Mouse (Mus musculus) heart, postnatal 14 days (tissue): ENCODE measurements around the gene Lck. TPM values are rescaled to one million over a fixed set of nuclear protein-coding genes. Genes with fewer than 3 reads are reported as not detected.

ENCODE experiments used
- DNase-seq, 2 experiments: peaks; one replicate each; pipeline ENCODE4 v3.0.0; 2021 to 2022
- intact Hi-C: fragments of 180-260 bp; cut with DNase I; formaldehyde crosslinking; loops from one replicate; pipeline ENCODE4 v1.15.1; 2025
- long read RNA-seq, 2 experiments: library from polyadenylated mRNA; stranded (forward); transcript quantifications; one replicate each; pipeline ENCODE4 v2.0.0; 2021
- total RNA-seq, 2 experiments: library from RNA; stranded (reverse); gene quantifications; 2 replicates each; pipeline ENCODE4 v1.2.3; 2021

Lck gene
- 10 to 100 TPM in 1 of 2 experiments, 1 to 10 TPM in 1; 1.4 to 20.4 TPM for total RNA-seq
- long read RNA-seq, experiment 1, transcript Lck-201 (12 exons, 2,185 nt): major isoform, 32 of 44 reads
- long read RNA-seq, experiment 1, partial matches to known transcripts: 2 of 44 reads
- long read RNA-seq, experiment 1, other reads (novel, unspliced or antisense): 3 of 44 reads
- long read RNA-seq, experiment 2, partial matches to known transcripts: 0 of 1 reads
- long read RNA-seq, experiment 2, other reads (novel, unspliced or antisense): 0 of 1 reads

GRCm38 (mm10) chr4:129573430-129573829 lies at the start of gene Lck:
TSS of gene Lck (minus strand) at chr4:129573641.
- intact Hi-C loops: no loop called here
- no peak for DNase-seq

- DNase-seq: no peak
- intact Hi-C loops: no loop called here
Measured at GRCm38 (mm10) chr4:129622803-129623535, 49.5 kb upstream of the Lck start.

- no peak for DNase-seq
- intact Hi-C loops: no loop called here
Measured at GRCm38 (mm10) chr4:129622120-129622802, 48.8 kb upstream of the Lck start.

- DNase-seq: peak in 1 of 2 experiments; percentile 44
- intact Hi-C loops: no loop called here
Measured at GRCm38 (mm10) chr4:129621283-129621841, 47.9 kb upstream of the Lck start.

- DNase-seq: no peak
- intact Hi-C loops: no loop called here
Measured at GRCm38 (mm10) chr4:129620419-129621282, 47.2 kb upstream of the Lck start.

GRCm38 (mm10) chr4:129618786-129619691 lies 45.6 kb upstream of the Lck start, which contains the start of gene Iqcc:
TSS of gene Iqcc (minus strand) at chr4:129619099.
- DNase-seq: peak; percentile 96 to 97
- intact Hi-C loops: no loop called here

GRCm38 (mm10) chr4:129618031-129618430 lies 44.6 kb upstream of the Lck start:
- DNase-seq: no peak
- intact Hi-C loops: no loop called here

- no peak for DNase-seq
- intact Hi-C loops: no loop called here
Measured at GRCm38 (mm10) chr4:129617121-129617641, 43.7 kb upstream of the Lck start.

- no peak for DNase-seq
- intact Hi-C loops: no loop called here
Measured at GRCm38 (mm10) chr4:129616631-129617030, 43.2 kb upstream of the Lck start.

- no peak for DNase-seq
- intact Hi-C loops: no loop called here
Measured at GRCm38 (mm10) chr4:129615801-129616290, 42.4 kb upstream of the Lck start.

GRCm38 (mm10) chr4:129614093-129614492 lies 40.7 kb upstream of the Lck start, which contains the start of gene Dcdc2b:
TSS of gene Dcdc2b (minus strand) at chr4:129614257.
- intact Hi-C loops: no loop called here

GRCm38 (mm10) chr4:129610472-129610871 lies 37.0 kb upstream of the Lck start:
- intact Hi-C loops: no loop called here
- DNase-seq: no peak

More at GRCm38 (mm10) chr4:129614093-129614492, 40.7 kb upstream of the Lck start, which contains the start of gene Dcdc2b:
- peak in 1 of 2 experiments; percentile 52 for DNase-seq

GRCm38 (mm10) chr4:129610026-129610425 lies 36.6 kb upstream of the Lck start:
- intact Hi-C loops: no loop called here
- no peak for DNase-seq

- intact Hi-C loops: loop anchor here (2.0 to 5.0 kb wide), 5 partner anchors 24 to 272 kb away; partner anchors contain the start of genes Rbbp4 and Zbtb8os
- DNase-seq: no peak
Measured at GRCm38 (mm10) chr4:129609139-129609631, 35.7 kb upstream of the Lck start.

- peak; percentile 79 to 90 for DNase-seq
- intact Hi-C loops: loop anchor here (2.0 to 5.0 kb wide), 5 partner anchors 24 to 271 kb away; partner anchors contain the start of genes Rbbp4 and Zbtb8os
Measured at GRCm38 (mm10) chr4:129608426-129609025, 35.1 kb upstream of the Lck start.

- DNase-seq: peak; percentile 83 to 86
- intact Hi-C loops: no loop called here
Measured at GRCm38 (mm10) chr4:129600233-129601158, 27.1 kb upstream of the Lck start, which contains the start of the genes Eif3i and Tmem234. TSS of gene Eif3i (minus strand) at chr4:129600648. TSS of gene Tmem234 (plus strand) at chr4:129600668.
